Mouse (Mus musculus): ENCODE results near the gene Farsb. TPM values are rescaled to one million over a fixed set of nuclear protein-coding genes. Genes with fewer than 3 reads are reported as not detected.

Farsb gene
- total RNA-seq, 2 experiments from 2014 or later: 57.1 to 57.2 TPM

- DNase-seq (ENCODE audit: low spot score in 2 of 2): no peak
Observed at GRCm38 (mm10) chr1:78488427-78488751, 308 bp downstream of the Farsb start.

- no peak for DNase-seq (ENCODE audit: low spot score in 2 of 2)
Observed at GRCm38 (mm10) chr1:78484361-78484760, 4.3 kb downstream of the Farsb start.

- DNase-seq (ENCODE audit: low spot score in 2 of 2): no peak
Observed at GRCm38 (mm10) chr1:78483430-78483829, 5.3 kb downstream of the Farsb start.

- DNase-seq (ENCODE audit: low spot score in 2 of 2): no peak
Observed at GRCm38 (mm10) chr1:78472441-78472840, 16.3 kb downstream of the Farsb start.

- no peak for DNase-seq (ENCODE audit: low spot score in 2 of 2)
Observed at GRCm38 (mm10) chr1:78454659-78455058, 34.0 kb downstream of the Farsb start.

- no peak for DNase-seq (ENCODE audit: low spot score in 2 of 2)
Observed at GRCm38 (mm10) chr1:78453886-78454285, 34.8 kb downstream of the Farsb start.

- no peak for DNase-seq (ENCODE audit: low spot score in 2 of 2)
Observed at GRCm38 (mm10) chr1:78452544-78452943, 36.2 kb downstream of the Farsb start.

- no peak for DNase-seq (ENCODE audit: low spot score in 2 of 2)
Observed at GRCm38 (mm10) chr1:78451070-78451854, 37.4 kb downstream of the Farsb start.

- DNase-seq (ENCODE audit: low spot score in 2 of 2): no peak
Observed at GRCm38 (mm10) chr1:78448091-78448490, 40.6 kb downstream of the Farsb start.

- no peak for DNase-seq (ENCODE audit: low spot score in 2 of 2)
Observed at GRCm38 (mm10) chr1:78446742-78447141, 42.0 kb downstream of the Farsb start.

- DNase-seq (ENCODE audit: low spot score in 2 of 2): no peak
Observed at GRCm38 (mm10) chr1:78446232-78446631, 42.5 kb downstream of the Farsb start.

- DNase-seq (ENCODE audit: low spot score in 2 of 2): no peak
Observed at GRCm38 (mm10) chr1:78443056-78443455, 45.6 kb downstream of the Farsb start.

GRCm38 (mm10) chr1:78440716-78441115 lies 48.0 kb downstream of the Farsb start:
- no peak for DNase-seq (ENCODE audit: low spot score in 2 of 2)

GRCm38 (mm10) chr1:78437150-78437549 lies 51.5 kb downstream of the Farsb start:
- DNase-seq (ENCODE audit: low spot score in 2 of 2): no peak

GRCm38 (mm10) chr1:78436445-78436844 lies 52.3 kb downstream of the Farsb start:
- no peak for DNase-seq (ENCODE audit: low spot score in 2 of 2)

- DNase-seq (ENCODE audit: low spot score in 2 of 2): no peak
Observed at GRCm38 (mm10) chr1:78435967-78436366, 52.7 kb downstream of the Farsb start.

- no peak for DNase-seq (ENCODE audit: low spot score in 2 of 2)
Observed at GRCm38 (mm10) chr1:78433472-78433871, 55.2 kb downstream of the Farsb start.

GRCm38 (mm10) chr1:78428851-78429250 lies 59.8 kb downstream of the Farsb start:
- no peak for DNase-seq (ENCODE audit: low spot score in 2 of 2)

GRCm38 (mm10) chr1:78426841-78427240 lies 61.9 kb downstream of the Farsb start:
- no peak for DNase-seq (ENCODE audit: low spot score in 2 of 2)

GRCm38 (mm10) chr1:78425793-78426700 lies 62.6 kb downstream of the Farsb start:
- no peak for DNase-seq (ENCODE audit: low spot score in 2 of 2)

GRCm38 (mm10) chr1:78425309-78425708 lies 63.4 kb downstream of the Farsb start:
- no peak for DNase-seq (ENCODE audit: low spot score in 2 of 2)

GRCm38 (mm10) chr1:78424848-78425247 lies 63.8 kb downstream of the Farsb start:
- DNase-seq (ENCODE audit: low spot score in 2 of 2): no peak

All from adrenal gland, postnatal 4 days (tissue).